Mouse (Mus musculus): Measurements from ENCODE around the gene Mrps30.
A peak's percentile ranks its signal among the peaks of the same experiment; 100 is the strongest.
"Not testable (repeated sequence)": the region's sequence is repeated elsewhere in the genome, so short reads cannot be mapped to it uniquely, and the experiment has no call there.

Gene Mrps30

GRCm38 (mm10) chr13:118386511-118387447 lies at the start of gene Mrps30, which contains the start of gene B430218F22Rik:
TSS of gene Mrps30 (minus strand) at chr13:118387252.
TSS of gene B430218F22Rik (plus strand) at chr13:118386630.
- peak; percentile 92 for DNase-seq

DNA sequence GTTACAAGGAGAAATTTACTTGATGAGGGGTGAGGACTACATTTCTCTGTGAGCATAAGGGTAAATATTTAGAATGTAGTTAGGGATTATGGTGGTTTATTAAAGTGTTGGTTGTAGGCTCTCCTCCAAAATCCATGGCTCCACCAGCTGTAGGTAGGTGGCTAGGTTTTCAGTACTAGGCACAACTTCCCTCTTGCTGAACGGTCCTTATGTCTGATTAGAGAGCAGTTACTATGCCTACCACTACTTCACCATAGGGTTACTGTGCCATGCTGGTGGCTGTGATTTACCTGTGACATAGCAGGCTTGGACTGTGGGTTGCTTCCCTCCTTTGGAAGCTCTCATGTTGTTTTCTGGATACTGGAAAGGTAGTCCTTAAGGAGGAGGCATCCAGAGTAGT lies 33.8 kb upstream of the Mrps30 start:
- no peak for DNase-seq

DNA sequence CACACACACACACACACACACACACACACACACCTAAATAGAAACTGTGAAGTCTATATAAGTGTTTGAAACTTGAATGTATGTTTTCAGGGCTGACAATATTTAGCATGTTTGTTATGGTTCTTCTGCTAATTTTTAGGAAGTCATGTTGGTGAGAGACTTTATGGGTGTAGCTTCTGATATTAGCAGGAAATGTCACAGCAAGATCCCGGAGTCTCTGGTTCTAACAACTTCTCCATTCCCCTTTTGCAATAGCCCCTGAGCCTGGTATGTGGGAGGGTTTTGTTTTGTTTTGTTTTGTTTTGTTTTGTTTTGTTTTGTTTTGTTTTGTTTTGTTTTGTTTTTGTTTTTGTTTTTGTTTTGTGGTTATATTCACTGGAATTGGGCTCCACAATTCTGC lies 33.4 kb upstream of the Mrps30 start:
- DNase-seq = no peak

DNA sequence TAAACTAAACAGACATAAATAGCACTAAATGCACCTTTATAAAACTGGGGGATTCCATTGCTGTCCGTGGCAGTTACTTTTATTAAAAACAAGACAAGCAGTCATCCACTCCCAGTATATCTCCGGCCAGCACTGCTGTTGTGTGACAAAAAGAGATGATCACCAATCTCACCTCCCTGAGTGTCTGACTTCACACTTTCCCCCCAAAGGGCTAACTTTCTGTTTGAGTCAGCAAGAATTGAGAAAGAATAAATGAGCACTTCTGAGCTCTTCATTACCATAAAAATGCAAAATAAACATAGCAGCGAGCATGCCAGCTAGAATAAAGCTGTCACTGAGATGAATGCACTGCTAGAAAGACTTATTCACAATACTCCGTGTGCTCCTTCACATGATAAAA lies 31.1 kb upstream of the Mrps30 start:
- no peak for DNase-seq

- no peak for DNase-seq
Measured at GRCm38 (mm10) chr13:118411297-118411992, 24.4 kb upstream of the Mrps30 start.

- DNase-seq = no peak
Measured at GRCm38 (mm10) chr13:118403544-118403943, 16.5 kb upstream of the Mrps30 start.

DNA sequence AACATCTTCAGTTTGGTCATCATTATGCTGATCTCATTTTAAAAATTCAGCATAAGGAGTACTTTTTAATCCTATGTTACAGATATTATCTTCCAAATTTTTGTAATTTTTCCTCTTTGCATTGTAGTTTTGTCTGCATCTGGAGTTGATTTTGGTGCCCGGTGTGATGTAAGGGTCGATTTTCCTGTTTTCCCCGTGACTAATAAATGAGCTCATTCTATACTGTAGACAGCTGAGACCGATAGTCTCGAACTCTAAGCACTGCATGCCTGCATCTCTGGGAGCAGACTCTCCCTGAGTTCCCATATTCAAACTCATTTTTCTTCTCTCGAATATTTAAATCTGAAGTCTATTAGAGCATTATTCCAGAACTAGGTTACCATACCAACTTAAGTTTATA lies 13.3 kb upstream of the Mrps30 start:
- no peak for DNase-seq

DNA sequence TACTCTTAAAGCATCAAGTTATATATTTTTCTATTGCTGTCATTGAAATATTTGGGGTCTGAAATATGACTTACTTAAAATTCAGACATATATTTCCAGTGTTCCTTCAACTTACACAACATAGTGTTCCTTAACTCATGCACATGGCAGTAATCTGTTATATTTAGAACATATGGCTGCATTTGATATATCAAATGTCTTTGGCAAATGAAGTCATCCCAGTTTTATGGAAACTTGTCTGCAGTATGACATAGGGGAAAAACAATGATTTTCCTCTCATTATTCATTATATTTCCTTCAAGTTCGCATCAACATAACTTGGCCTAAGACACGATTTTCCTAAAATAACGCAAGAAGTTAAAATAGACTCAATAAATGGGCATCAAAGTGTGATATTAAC lies 8.8 kb upstream of the Mrps30 start:
- DNase-seq = no peak

DNA sequence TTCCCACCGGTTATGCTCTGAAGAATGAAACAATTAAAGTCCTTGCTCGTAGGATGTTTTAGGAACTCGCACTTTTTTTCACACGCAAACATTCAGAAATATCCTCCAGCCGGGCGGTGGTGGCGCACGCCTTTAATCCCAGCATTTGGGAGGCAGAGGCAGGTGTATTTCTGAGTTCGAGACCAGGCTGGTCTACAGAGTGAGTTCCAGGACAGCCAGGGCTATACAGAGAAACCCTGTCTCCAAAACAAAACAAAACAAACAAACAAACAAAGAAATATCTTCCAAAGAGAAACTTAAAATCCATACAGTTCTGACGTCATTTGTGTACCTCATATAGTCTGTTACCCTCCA lies 373 bp upstream of the Mrps30 start:
- DNase-seq = not testable (repeated sequence)

DNA sequence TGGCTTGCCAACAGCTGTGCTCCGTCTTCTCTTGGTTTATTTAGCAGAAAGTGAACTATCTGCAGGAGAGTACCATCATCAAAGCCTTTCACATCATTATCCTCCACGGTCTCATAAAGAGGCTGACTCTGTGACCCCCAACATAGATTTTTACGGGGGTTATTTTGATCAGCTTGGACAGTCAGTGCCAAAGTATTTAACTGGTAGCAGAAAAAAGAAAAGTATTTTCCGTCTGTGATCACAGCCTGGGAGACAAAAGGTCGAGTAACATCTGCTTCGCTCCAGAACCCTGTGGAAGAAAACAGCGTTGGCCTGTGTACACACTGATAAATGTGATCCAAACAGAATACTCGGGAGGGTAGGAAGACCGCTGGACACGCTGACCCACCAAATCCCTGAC lies 6.7 kb downstream of the Mrps30 start:
- DNase-seq = no peak

- DNase-seq = peak; percentile 18
Measured at GRCm38 (mm10) chr13:118379155-118379554, 7.9 kb downstream of the Mrps30 start.

- DNase-seq = no peak
Measured at GRCm38 (mm10) chr13:118372871-118373270, 14.2 kb downstream of the Mrps30 start.

GRCm38 (mm10) chr13:118365774-118366173 lies 21.3 kb downstream of the Mrps30 start:
- DNase-seq = no peak

- DNase-seq = no peak
Measured at GRCm38 (mm10) chr13:118363342-118363741, 23.7 kb downstream of the Mrps30 start.

DNA sequence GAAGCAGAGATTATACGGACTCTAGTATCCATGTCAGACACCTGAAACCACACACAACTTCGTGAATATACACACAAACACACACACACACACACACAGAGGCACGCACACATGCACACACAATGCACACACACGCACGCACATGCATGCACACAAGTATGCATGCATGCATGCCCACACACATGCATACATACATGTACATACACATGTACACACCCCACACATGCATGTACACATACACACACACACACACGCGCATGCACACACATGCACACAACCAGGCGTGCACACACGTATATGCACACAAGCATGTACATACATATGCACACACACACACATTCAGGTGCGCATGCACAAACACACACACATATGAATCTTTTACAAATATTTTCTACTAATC lies 36.2 kb downstream of the Mrps30 start:
- DNase-seq = no peak

- no peak for DNase-seq
Measured at GRCm38 (mm10) chr13:118350257-118350656, 36.8 kb downstream of the Mrps30 start.
